Mouse (Mus musculus) liver, postnatal 0 days (tissue): ENCODE data around the gene Pak3. TPM values are rescaled to one million over a fixed set of nuclear protein-coding genes. Genes with fewer than 3 reads are reported as not detected.

Source experiments
- ATAC-seq: fragments of 200-750 bp; cut with Nextera tagmentation; 2 replicates; pipeline ENCODE4 v1.8.0; 2017; ENCODE audit warnings: mild to moderate bottlenecking, moderate library complexity
- DNase-seq: peaks from one replicate; pipeline ENCODE4 v3.0.0-alpha.2; 2016
- H3K27ac ChIP-seq: fragments of 300-500 bp; sonication (generic); 2 replicates; pipeline ENCODE4 v1.5.1; 2014; ENCODE audit warnings: antibody characterized with exemption, moderate library complexity, mild to moderate bottlenecking, low read depth
- H3K27me3 ChIP-seq: fragments of 300-500 bp; sonication (generic); 2 replicates; pipeline ENCODE4 v1.6.1; 2014; ENCODE audit warnings: low read length, control low read depth, mixed read lengths; ENCODE audit not compliant: insufficient read depth
- H3K36me3 ChIP-seq: fragments of 300-500 bp; sonication (generic); replicated peaks from 2 replicates; pipeline ENCODE4 v1.6.1; 2014; ENCODE audit warnings: mild to moderate bottlenecking, control low read depth, low read length, moderate library complexity, mixed read lengths; ENCODE audit not compliant: insufficient read depth
- H3K4me1 ChIP-seq: fragments of 300-500 bp; sonication (generic); 2 replicates; pipeline ENCODE4 v1.6.1; 2014; ENCODE audit warnings: antibody characterized with exemption, mild to moderate bottlenecking, control low read depth; ENCODE audit not compliant: insufficient read depth
- H3K4me2 ChIP-seq: fragments of 300-500 bp; sonication (generic); 2 replicates; pipeline ENCODE4 v1.6.1; 2014; ENCODE audit warnings: low read depth, mild to moderate bottlenecking, low read length, moderate library complexity, mixed read lengths
- H3K4me3 ChIP-seq: fragments of 300-500 bp; sonication (generic); 2 replicates; pipeline ENCODE4 v1.5.1; 2014; ENCODE audit warnings: low read depth, low read length
- H3K9ac ChIP-seq: fragments of 300-500 bp; sonication (generic); replicated peaks from 2 replicates; pipeline ENCODE4 v1.6.1; 2014; ENCODE audit warnings: mild to moderate bottlenecking, moderate library complexity
- H3K9me3 ChIP-seq: fragments of 300-500 bp; sonication (generic); 2 replicates; pipeline ENCODE4 v1.6.1; 2016; ENCODE audit warnings: mild to moderate bottlenecking, control low read depth, low read length, mixed read lengths
- CTCF ChIP-seq: sonication (generic); IDR thresholded peaks from 2 replicates; pipeline ENCODE4 v1.5.1; 2016; ENCODE audit warnings: antibody characterized with exemption, low read depth
- EP300 ChIP-seq: IDR thresholded peaks from 2 replicates; pipeline ENCODE4 v1.6.1; 2016; ENCODE audit warnings: antibody characterized with exemption, low read depth, mild to moderate bottlenecking
- WGBS: fragments of 180-500 bp; shearing (Covaris S2); extraction: QIAGEN DNeasy Blood & Tissue Kit; methylation state at CpG from one replicate; pipeline ENCODE4 v1.1.7; 2014; ENCODE audit not compliant: insufficient replicate concordance; 5-methylcytosine and 5-hydroxymethylcytosine counted together
- polyA plus RNA-seq: library from polyadenylated mRNA; unstranded; fragments of >200 nt; fragmentation: Nextera tagmentation; extraction: Ambion mirVana; gene quantifications from 2 replicates; pipeline ENCODE4 v1.2.1, GENCODE M21; 2015

Gene Pak3
- polyA plus RNA-seq, 1 experiment from 2014 or later = 0.06 TPM

GRCm38 (mm10) chrX:143654308-143655176 is 136.2 kb downstream of the Pak3 start:
- no peaks in the 10 kb centered on the region for H3K9me3 ChIP-seq
- H3K27ac ChIP-seq = no peak overlapping the region
- no peaks in the 10 kb centered on the region for H3K36me3 ChIP-seq
- no peak for ATAC-seq
- WGBS = 37% methylated on average over 9 of the region's 9 CpGs
- H3K4me1 ChIP-seq = no peaks in the 10 kb centered on the region
- DNase-seq = no peak
- no peaks in the 10 kb centered on the region for H3K27me3 ChIP-seq
- H3K4me3 ChIP-seq = no peak overlapping the region
- TF ChIP-seq EP300 (no peak), CTCF (no peak)
- H3K9ac ChIP-seq = no peak overlapping the region
- H3K4me2 ChIP-seq = no peak overlapping the region

- DNase-seq (no peak), ATAC-seq (no peak)
- H3K27ac ChIP-seq = no peak overlapping the region
- H3K4me1 ChIP-seq = no peaks in the 10 kb centered on the region
- H3K27me3 ChIP-seq = no peaks in the 10 kb centered on the region
- no peak overlapping the region for H3K4me3 ChIP-seq
- H3K36me3 ChIP-seq = no peaks in the 10 kb centered on the region
- TF ChIP-seq CTCF = no peak
- TF ChIP-seq EP300 = no peak
- 21% methylated on average over 3 of the region's 3 CpGs for WGBS
- H3K9me3 ChIP-seq = no peaks in the 10 kb centered on the region
- H3K9ac ChIP-seq = no peak overlapping the region
- H3K4me2 ChIP-seq = no peak overlapping the region
These were observed 136.7 kb downstream of the Pak3 start for GRCm38 (mm10) chrX:143655177-143655492.

- Histone ChIP-seq H3K9ac (no peak overlapping the region), H3K4me2 (peak overlapping the region; percentile 57), H3K36me3 (no peaks in the 10 kb centered on the region), H3K4me1 (no peaks in the 10 kb centered on the region), H3K27me3 (no peaks in the 10 kb centered on the region), H3K9me3 (no peaks in the 10 kb centered on the region), H3K27ac (no peak overlapping the region), H3K4me3 (no peak overlapping the region)
- TF ChIP-seq EP300 (no peak), CTCF (no peak)
- DNase-seq (no peak), ATAC-seq (no peak)
- WGBS = 15% methylated on average over 22 of the region's 28 CpGs
These were observed 146.1 kb downstream of the Pak3 start for GRCm38 (mm10) chrX:143664221-143665150.

GRCm38 (mm10) chrX:143665771-143666170 is 147.4 kb downstream of the Pak3 start:
- Histone ChIP-seq H3K36me3 (no peaks in the 10 kb centered on the region), H3K4me2 (no peak overlapping the region), H3K4me3 (no peak overlapping the region), H3K9ac (no peak overlapping the region), H3K9me3 (no peaks in the 10 kb centered on the region), H3K4me1 (no peaks in the 10 kb centered on the region), H3K27ac (no peak overlapping the region), H3K27me3 (no peaks in the 10 kb centered on the region)
- DNase-seq = no peak
- 61% methylated on average over 2 of the region's 2 CpGs for WGBS
- no peak for ATAC-seq
- TF ChIP-seq CTCF (no peak), EP300 (no peak)

- WGBS = 18% methylated on average over 4 of the region's 4 CpGs
- ATAC-seq = no peak
These were observed 148.6 kb downstream of the Pak3 start for GRCm38 (mm10) chrX:143666991-143667390.

GRCm38 (mm10) chrX:143668242-143668641 is 149.9 kb downstream of the Pak3 start:
- Histone ChIP-seq H3K4me2 (no peak overlapping the region), H3K27me3 (no peaks in the 10 kb centered on the region), H3K4me1 (no peaks in the 10 kb centered on the region), H3K9me3 (no peaks in the 10 kb centered on the region), H3K27ac (no peak overlapping the region), H3K9ac (no peak overlapping the region), H3K36me3 (no peaks in the 10 kb centered on the region), H3K4me3 (no peak overlapping the region)
- DNase-seq (peak; percentile 11), ATAC-seq (no peak)
- TF ChIP-seq EP300 = no peak
- TF ChIP-seq CTCF = peak; percentile 58
- WGBS = 43% methylated on average over 3 of the region's 3 CpGs

More at GRCm38 (mm10) chrX:143666991-143667390, 148.6 kb downstream of the Pak3 start:
- Histone ChIP-seq H3K27ac (no peak overlapping the region), H3K27me3 (no peaks in the 10 kb centered on the region), H3K4me1 (no peaks in the 10 kb centered on the region), H3K9me3 (no peaks in the 10 kb centered on the region), H3K36me3 (no peaks in the 10 kb centered on the region), H3K4me3 (no peak overlapping the region), H3K4me2 (no peak overlapping the region), H3K9ac (no peak overlapping the region)
- TF ChIP-seq CTCF (peak; percentile 13; the same call in 1 of the 2 replicates), EP300 (no peak)
- DNase-seq = no peak
